Mouse (Mus musculus) testis, adult 2 months (tissue): ENCODE measurements at regions not wholly inside any gene's neighbourhood (a gene's known extent, or its start where the extent isn't known, plus 50 kb on each side); places are given as distances from the start of the nearest gene placed in this dataset.

Experiments used
- CTCF ChIP-seq: fragments of 200-500 bp; IDR thresholded peaks from 2 replicates; pipeline ENCODE4 v1.5.1; 2012; ENCODE audit warnings: low read depth, mild to moderate bottlenecking, inconsistent platforms, low read length, moderate library complexity; ENCODE audit not compliant: control insufficient read depth, insufficient read depth, insufficient replicate concordance
- POLR2A ChIP-seq: fragments of 200-500 bp; IDR thresholded peaks from 2 replicates; pipeline ENCODE4 v1.6.1; 2012; ENCODE audit warnings: low read depth, mild to moderate bottlenecking, inconsistent platforms, low read length, moderate library complexity; ENCODE audit not compliant: control insufficient read depth

- TF ChIP-seq CTCF = no peak
- no peak for TF ChIP-seq POLR2A
Observed at GRCm38 (mm10) chr7:73036801-73037555, 338.3 kb upstream of the Rgma start.
